Mouse (Mus musculus) liver, embryonic 11.5 days (tissue): Measurements from ENCODE around the gene Ndufs6. TPM values are rescaled to one million over a fixed set of nuclear protein-coding genes. Genes with fewer than 3 reads are reported as not detected.

Experiments
- ATAC-seq: fragments of 200-750 bp; cut with Nextera tagmentation; replicated peaks from 2 replicates; pipeline ENCODE4 v1.8.0; 2017; ENCODE audit warnings: moderate number of reproducible peaks, mild to moderate bottlenecking, moderate TSS enrichment, moderate library complexity; ENCODE audit not compliant: low FRiP score
- DNase-seq: peaks from one replicate; pipeline ENCODE4 v3.0.0-alpha.2; 2017; ENCODE audit warnings: low spot score
- H3K27ac ChIP-seq: fragments of 300-500 bp; sonication (generic); 2 replicates; pipeline ENCODE4 v1.5.1; 2014; ENCODE audit warnings: mild to moderate bottlenecking, low read depth, low read length, control low read depth
- H3K27me3 ChIP-seq: fragments of 300-500 bp; sonication (generic); replicated peaks from 2 replicates; pipeline ENCODE4 v1.6.1; 2014; ENCODE audit warnings: low read length, mixed read lengths; ENCODE audit not compliant: control insufficient read depth, insufficient read depth
- H3K36me3 ChIP-seq: fragments of 300-500 bp; sonication (generic); 2 replicates; pipeline ENCODE4 v1.6.1; 2014; ENCODE audit warnings: mild to moderate bottlenecking, low read length, moderate library complexity, mixed read lengths; ENCODE audit not compliant: control insufficient read depth, insufficient read depth
- H3K4me1 ChIP-seq: fragments of 300-500 bp; sonication (generic); replicated peaks from 2 replicates; pipeline ENCODE4 v1.6.1; 2014; ENCODE audit warnings: low read length, mixed read lengths; ENCODE audit not compliant: control insufficient read depth, insufficient read depth
- H3K4me2 ChIP-seq: fragments of 300-500 bp; sonication (generic); 2 replicates; pipeline ENCODE4 v1.6.1; 2014; ENCODE audit warnings: mild to moderate bottlenecking, control low read depth, moderate library complexity
- H3K4me3 ChIP-seq: fragments of 300-500 bp; sonication (generic); 2 replicates; pipeline ENCODE4 v1.5.1; 2014; ENCODE audit warnings: low read depth, low read length, control low read depth
- H3K9ac ChIP-seq: fragments of 300-500 bp; sonication (generic); 2 replicates; pipeline ENCODE4 v1.6.1; 2014; ENCODE audit warnings: low read depth, low read length, control low read depth
- H3K9me3 ChIP-seq: fragments of 300-500 bp; sonication (generic); 2 replicates; pipeline ENCODE4 v1.6.1; 2016; ENCODE audit warnings: low read length, inconsistent platforms, mixed read lengths; ENCODE audit not compliant: control insufficient read depth
- WGBS: fragments of 180-500 bp; shearing (Covaris S2); extraction: QIAGEN DNeasy Blood & Tissue Kit; methylation state at CpG from one replicate; pipeline ENCODE4 v1.1.7; 2014; 5-methylcytosine and 5-hydroxymethylcytosine counted together
- polyA plus RNA-seq: library from polyadenylated mRNA; unstranded; fragments of >200 nt; fragmentation: Nextera tagmentation; extraction: Ambion mirVana; gene quantifications from 2 replicates; pipeline ENCODE4 v1.2.1, GENCODE M21; 2014

Gene Ndufs6
- polyA plus RNA-seq, 1 experiment from 2014 or later, result 377 TPM

- H3K4me3 ChIP-seq, result no peak overlapping the region
Observed at GRCm38 (mm10) chr13:73273536-73273935, 54.8 kb downstream of the Ndufs6 start.

GRCm38 (mm10) chr13:73272794-73273282 is 55.5 kb downstream of the Ndufs6 start:
- Histone ChIP-seq H3K9ac (no peak overlapping the region), H3K4me2 (no peak overlapping the region), H3K4me1 (peaks cover 4% of the 10 kb centered on the region; the same call in 1 of the 2 replicates), H3K27me3 (peaks cover 82% of the 10 kb centered on the region), H3K36me3 (no peaks in the 10 kb centered on the region), H3K9me3 (no peaks in the 10 kb centered on the region), H3K27ac (no peak overlapping the region), H3K4me3 (no peak overlapping the region)
- ATAC-seq (no peak), DNase-seq (no peak)

More at GRCm38 (mm10) chr13:73273536-73273935, 54.8 kb downstream of the Ndufs6 start:
- H3K9ac ChIP-seq, result no peak overlapping the region
- WGBS, result 6% methylated on average over 1 of the region's 1 CpGs
- no peaks in the 10 kb centered on the region for H3K9me3 ChIP-seq
- H3K36me3 ChIP-seq, result no peaks in the 10 kb centered on the region
- DNase-seq (no peak), ATAC-seq (no peak)
- H3K4me2 ChIP-seq, result no peak overlapping the region
- H3K4me1 ChIP-seq, result peaks cover 4% of the 10 kb centered on the region; the same call in 1 of the 2 replicates
- H3K27ac ChIP-seq, result no peak overlapping the region
- H3K27me3 ChIP-seq, result peaks cover 75% of the 10 kb centered on the region

GRCm38 (mm10) chr13:73271336-73272242 is 56.8 kb downstream of the Ndufs6 start:
- peak overlapping the region; percentile 32 for H3K4me3 ChIP-seq
- H3K9ac ChIP-seq, result no peak overlapping the region
- H3K27ac ChIP-seq, result no peak overlapping the region
- no peak for ATAC-seq
- WGBS, result 3% methylated on average over 53 of the region's 53 CpGs
- no peaks in the 10 kb centered on the region for H3K9me3 ChIP-seq
- H3K4me1 ChIP-seq, result peaks cover 4% of the 10 kb centered on the region; the same call in 1 of the 2 replicates
- peaks cover 95% of the 10 kb centered on the region for H3K27me3 ChIP-seq
- H3K4me2 ChIP-seq, result peak overlapping the region; percentile 54
- no peaks in the 10 kb centered on the region for H3K36me3 ChIP-seq
- DNase-seq, result no peak

GRCm38 (mm10) chr13:73270451-73271081 is 57.8 kb downstream of the Ndufs6 start:
- peaks cover 4% of the 10 kb centered on the region; the same call in 1 of the 2 replicates for H3K4me1 ChIP-seq
- H3K27me3 ChIP-seq, result peaks cover 98% of the 10 kb centered on the region
- H3K27ac ChIP-seq, result no peak overlapping the region
- DNase-seq (no peak), ATAC-seq (no peak)
- H3K36me3 ChIP-seq, result no peaks in the 10 kb centered on the region
- WGBS, result 8% methylated on average over 22 of the region's 22 CpGs
- no peak overlapping the region for H3K9ac ChIP-seq
- no peak overlapping the region for H3K4me3 ChIP-seq
- H3K4me2 ChIP-seq, result no peak overlapping the region
- H3K9me3 ChIP-seq, result no peaks in the 10 kb centered on the region

GRCm38 (mm10) chr13:73269891-73270290 is 58.5 kb downstream of the Ndufs6 start:
- Histone ChIP-seq H3K4me2 (no peak overlapping the region), H3K9me3 (no peaks in the 10 kb centered on the region), H3K4me3 (no peak overlapping the region), H3K27me3 (peaks cover 99% of the 10 kb centered on the region), H3K9ac (no peak overlapping the region), H3K27ac (no peak overlapping the region), H3K36me3 (no peaks in the 10 kb centered on the region), H3K4me1 (peaks cover 4% of the 10 kb centered on the region; the same call in 1 of the 2 replicates)
- DNase-seq (no peak), ATAC-seq (no peak)
- WGBS, result 24% methylated on average over 3 of the region's 3 CpGs

Other genes with a start within 250 kb of the Ndufs6 start
- 0.17 TPM in 1 of 2 replicates, not detected in the other for gene Irx4, start 68.1 kb downstream of the Ndufs6 start, polyA plus RNA-seq
- 207 and 211 TPM in 2 replicates for gene Mrpl36, start within 50 bp of the Ndufs6 start, polyA plus RNA-seq
- 81.9 and 84.0 TPM in 2 replicates for gene Lpcat1, start 138.7 kb upstream of the Ndufs6 start, polyA plus RNA-seq
- 0.70 and 1.2 TPM in 2 replicates for gene Slc6a3, start 208.2 kb upstream of the Ndufs6 start, polyA plus RNA-seq